Mouse (Mus musculus) MEL (cell line): Measurements from ENCODE around the gene Rbfox3. TPM values are rescaled to one million over a fixed set of nuclear protein-coding genes. Genes with fewer than 3 reads are reported as not detected.

Source experiments
- DNase-seq: peaks from one replicate; pipeline ENCODE4 v3.0.0; 2011; ENCODE audit warnings: low read depth, low spot score
- H3K27ac ChIP-seq: 2 replicates; pipeline ENCODE4 v1.5.1; 2012; ENCODE audit warnings: low read depth, mild to moderate bottlenecking, control low read depth, low read length, moderate library complexity; ENCODE audit not compliant: control insufficient read depth
- H3K27me3 ChIP-seq, 2 experiments: fragments of 150-350 bp in 1 of 2; sonication (generic) in 1 of 2; 2 replicates each; pipeline ENCODE4 v1.6.1; 2012; ENCODE audit warnings: low read length in 2 of 2, mild to moderate bottlenecking in 2 of 2, improper control_type of control experiment in 1 of 2, moderate library complexity in 1 of 2; ENCODE audit not compliant: insufficient read depth in 2 of 2, control insufficient read depth in 1 of 2
- H3K36me3 ChIP-seq, 2 experiments: 2 replicates each; pipeline ENCODE4 v1.6.1; 2012 to 2014; ENCODE audit warnings: low read length in 2 of 2, improper control_type of control experiment in 1 of 2, inconsistent platforms in 1 of 2, mild to moderate bottlenecking in 1 of 2; ENCODE audit not compliant: insufficient read depth in 2 of 2, control insufficient read depth in 1 of 2
- H3K4me1 ChIP-seq, 2 experiments: fragments of 150-350 bp in 1 of 2; sonication (generic) in 1 of 2; 2 replicates each; pipeline ENCODE4 v1.6.1; 2012; ENCODE audit warnings: low read length in 2 of 2, improper control_type of control experiment in 1 of 2, mild to moderate bottlenecking in 1 of 2; ENCODE audit not compliant: insufficient read depth in 2 of 2, control insufficient read depth in 1 of 2
- H3K4me3 ChIP-seq, 2 experiments: fragments of 150-350 bp in 1 of 2; sonication (generic) in 1 of 2; 2 replicates each; pipeline ENCODE4 v1.5.1; 2012; ENCODE audit warnings: low read depth in 2 of 2, low read length in 2 of 2, mild to moderate bottlenecking in 2 of 2, moderate library complexity in 2 of 2, control low read depth in 1 of 2, improper control_type of control experiment in 1 of 2; ENCODE audit not compliant: control insufficient read depth in 1 of 2, insufficient read depth in 1 of 2
- H3K79me2 ChIP-seq: 2 replicates; pipeline ENCODE4 v1.6.1; 2012; ENCODE audit warnings: mild to moderate bottlenecking, low read length, moderate library complexity; ENCODE audit not compliant: control insufficient read depth, poor library complexity, insufficient read depth
- H3K9ac ChIP-seq: 2 replicates; pipeline ENCODE4 v1.6.1; 2012; ENCODE audit warnings: low read depth, mild to moderate bottlenecking, control low read depth, low read length, moderate library complexity; ENCODE audit not compliant: control insufficient read depth, poor library complexity, severe bottlenecking
- H3K9me3 ChIP-seq: fragments of 150-350 bp; sonication (generic); replicated peaks from 2 replicates; pipeline ENCODE4 v1.6.1; 2012; ENCODE audit warnings: mild to moderate bottlenecking, low read length, improper control_type of control experiment, moderate library complexity; ENCODE audit not compliant: insufficient read depth
- BHLHE40 ChIP-seq: IDR thresholded peaks from 2 replicates; pipeline ENCODE4 v1.6.1; 2012; ENCODE audit warnings: low read depth, mild to moderate bottlenecking, inconsistent platforms, low read length, improper control_type of control experiment, borderline replicate concordance
- CTCF ChIP-seq, 3 experiments: IDR thresholded peaks in 2 of 3; conservative IDR thresholded peaks in 1 of 3; 2 replicates each; pipeline ENCODE4 v1.5.1; 2011 to 2012; ENCODE audit warnings: low read length in 3 of 3, low read depth in 2 of 3, mild to moderate bottlenecking in 2 of 3, improper control_type of control experiment in 1 of 3, inconsistent platforms in 1 of 3, mixed read lengths in 1 of 3, moderate library complexity in 1 of 3; ENCODE audit not compliant: control insufficient read depth in 1 of 3, insufficient read depth in 1 of 3, poor library complexity in 1 of 3, severe bottlenecking in 1 of 3
- E2F4 ChIP-seq: IDR thresholded peaks from 2 replicates; pipeline ENCODE4 v1.6.1; 2011; ENCODE audit warnings: low read depth, low read length, improper control_type of control experiment, borderline replicate concordance
- ELF1 ChIP-seq: IDR thresholded peaks from 2 replicates; pipeline ENCODE4 v1.6.1; 2014; ENCODE audit warnings: low read depth, mild to moderate bottlenecking, inconsistent platforms, low read length, improper control_type of control experiment, moderate library complexity
- GABPA ChIP-seq: IDR thresholded peaks from 2 replicates; pipeline ENCODE4 v1.6.1; 2012; ENCODE audit warnings: low read depth, mild to moderate bottlenecking, inconsistent platforms, low read length, improper control_type of control experiment, moderate library complexity
- HCFC1 ChIP-seq: IDR thresholded peaks from 2 replicates; pipeline ENCODE4 v1.6.1; 2012; ENCODE audit warnings: low read depth, mild to moderate bottlenecking, inconsistent platforms, low read length, improper control_type of control experiment, moderate library complexity
- KAT2A ChIP-seq: conservative IDR thresholded peaks from 2 replicates; pipeline ENCODE4 v1.6.1; 2012; ENCODE audit warnings: low read depth, low read length, improper control_type of control experiment, inconsistent platforms
- MAFK ChIP-seq: IDR thresholded peaks from 2 replicates; pipeline ENCODE4 v1.6.1; 2011; ENCODE audit warnings: low read depth, mild to moderate bottlenecking, low read length, improper control_type of control experiment, borderline replicate concordance
- MAX ChIP-seq: IDR thresholded peaks from 2 replicates; pipeline ENCODE4 v1.6.1; 2011; ENCODE audit warnings: low read length, improper control_type of control experiment
- MYC ChIP-seq: IDR thresholded peaks from 2 replicates; pipeline ENCODE4 v1.6.1; 2011; ENCODE audit warnings: low read depth, mild to moderate bottlenecking, low read length, improper control_type of control experiment, moderate library complexity
- NRF1 ChIP-seq: IDR thresholded peaks from 2 replicates; pipeline ENCODE4 v1.6.1; 2014; ENCODE audit warnings: low read depth, mild to moderate bottlenecking, inconsistent platforms, low read length, improper control_type of control experiment, moderate library complexity; ENCODE audit not compliant: poor library complexity, insufficient read depth, severe bottlenecking
- POLR2A ChIP-seq, 2 experiments: IDR thresholded peaks; 2 replicates each; pipeline ENCODE4 v1.6.1; 2011 to 2012; ENCODE audit warnings: low read length in 2 of 2, mild to moderate bottlenecking in 2 of 2, control low read depth in 1 of 2, improper control_type of control experiment in 1 of 2, low read depth in 1 of 2, moderate library complexity in 1 of 2; ENCODE audit not compliant: control insufficient read depth in 1 of 2, insufficient read depth in 1 of 2, poor library complexity in 1 of 2
- POLR2AphosphoS2 ChIP-seq: IDR thresholded peaks from 2 replicates; pipeline ENCODE4 v1.6.1; 2011; ENCODE audit warnings: low read length, improper control_type of control experiment
- RAD21 ChIP-seq: IDR thresholded peaks from 2 replicates; pipeline ENCODE4 v1.6.1; 2011; ENCODE audit warnings: mild to moderate bottlenecking, low read depth, low read length, improper control_type of control experiment
- SIN3A ChIP-seq: IDR thresholded peaks from 2 replicates; pipeline ENCODE4 v1.6.1; 2012; ENCODE audit warnings: low read length, improper control_type of control experiment, inconsistent platforms
- TBP ChIP-seq: IDR thresholded peaks from 2 replicates; pipeline ENCODE4 v1.8.0; 2011; ENCODE audit warnings: low read depth, low read length, improper control_type of control experiment
- UBTF ChIP-seq: IDR thresholded peaks from 2 replicates; pipeline ENCODE4 v1.6.1; 2012; ENCODE audit warnings: low read depth, mild to moderate bottlenecking, inconsistent platforms, low read length, improper control_type of control experiment, moderate library complexity, borderline replicate concordance; ENCODE audit not compliant: insufficient read depth
- USF2 ChIP-seq, 2 experiments: IDR thresholded peaks; 2 replicates each; pipeline ENCODE4 v1.6.1; 2011 to 2012; ENCODE audit warnings: improper control_type of control experiment in 2 of 2, low read length in 2 of 2, borderline replicate concordance in 1 of 2, inconsistent platforms in 1 of 2, low read depth in 1 of 2, mild to moderate bottlenecking in 1 of 2; ENCODE audit not compliant: insufficient read depth in 1 of 2
- ZC3H11A ChIP-seq: IDR thresholded peaks from 2 replicates; pipeline ENCODE4 v1.6.1; 2012; ENCODE audit warnings: low read depth, mild to moderate bottlenecking, inconsistent platforms, low read length, improper control_type of control experiment
- ZKSCAN1 ChIP-seq: IDR thresholded peaks from 2 replicates; pipeline ENCODE4 v1.6.1; 2012; ENCODE audit warnings: low read depth, mild to moderate bottlenecking, inconsistent platforms, low read length, improper control_type of control experiment, moderate library complexity
- ZMIZ1 ChIP-seq: IDR thresholded peaks from 2 replicates; pipeline ENCODE4 v1.6.1; 2012; ENCODE audit warnings: low read depth, mild to moderate bottlenecking, inconsistent platforms, low read length, improper control_type of control experiment, moderate library complexity
- ZNF384 ChIP-seq: IDR thresholded peaks from 2 replicates; pipeline ENCODE4 v1.6.1; 2012; ENCODE audit warnings: low read depth, mild to moderate bottlenecking, inconsistent platforms, low read length, improper control_type of control experiment
- polyA plus RNA-seq, 2 experiments: library from polyadenylated mRNA; stranded (reverse) in 1 of 2; unstranded in 1 of 2; fragments of >175 nt in 1 of 2; fragments of >200 nt in 1 of 2; gene quantifications; 2 replicates each; pipeline versions ENCODE4 v1.2.1 to v1.2.4; 2012; ENCODE audit warnings: low replicate concordance in 2 of 2, low read depth in 1 of 2; ENCODE audit not compliant: insufficient read length in 2 of 2, insufficient read depth in 1 of 2, missing spikeins in 1 of 2
- total RNA-seq: library from RNA; depleted of rRNA; stranded (reverse); fragments of 300-350 nt; gene quantifications from 2 replicates; pipeline ENCODE4 v1.2.3, GENCODE M21; 2012

Gene Rbfox3
- total and polyA plus RNA-seq, 3 experiments, result not detected

GRCm38 (mm10) chr11:118838167-118838566, 73.2 kb downstream of the Rbfox3 start:
- Histone ChIP-seq H3K9ac (no peak overlapping the region), H3K27me3 (no peaks in the 10 kb centered on the region), H3K4me1 (no peaks in the 10 kb centered on the region), H3K9me3 (no peaks in the 10 kb centered on the region), H3K79me2 (no peaks in the 10 kb centered on the region), H3K36me3 (no peaks in the 10 kb centered on the region), H3K27ac (no peak overlapping the region), H3K4me3 (no peak overlapping the region)
- no peak for TF ChIP-seq USF2 (IDR thresholded peaks at IDR 0.05; ENCODE audit: borderline replicate concordance in 1 of 2, insufficient read depth in 1 of 2, low read depth in 1 of 2, low read length in 2 of 2)
- TF ChIP-seq MYC, result no peak
- TF ChIP-seq HCFC1, result no peak
- TF ChIP-seq MAFK, result no peak
- no peak for TF ChIP-seq SIN3A
- TF ChIP-seq MAX, result no peak
- TF ChIP-seq RAD21, result no peak
- DNase-seq, result no peak

GRCm38 (mm10) chr11:118836889-118837288, 74.5 kb downstream of the Rbfox3 start:
- no peaks in the 10 kb centered on the region for H3K27me3 ChIP-seq

GRCm38 (mm10) chr11:118832793-118833481, 78.5 kb downstream of the Rbfox3 start:
- H3K27ac ChIP-seq, result no peak overlapping the region
- no peak for DNase-seq
- no peak for TF ChIP-seq POLR2A (IDR thresholded peaks at IDR 0.05; ENCODE audit: control insufficient read depth in 1 of 2, insufficient read depth in 1 of 2, low read depth in 1 of 2, low read length in 2 of 2, poor library complexity in 1 of 2)
- no peak for TF ChIP-seq POLR2AphosphoS2
- TF ChIP-seq ZNF384, result no peak
- no peak for TF ChIP-seq BHLHE40
- TF ChIP-seq ZKSCAN1, result no peak
- TF ChIP-seq MYC, result no peak
- TF ChIP-seq KAT2A, result no peak
- TF ChIP-seq SIN3A, result no peak
- no peak for TF ChIP-seq GABPA
- TF ChIP-seq MAFK, result no peak
- TF ChIP-seq NRF1, result no peak
- no peak for TF ChIP-seq USF2 (IDR thresholded peaks at IDR 0.05; ENCODE audit: borderline replicate concordance in 1 of 2, insufficient read depth in 1 of 2, low read depth in 1 of 2, low read length in 2 of 2)
- no peak for TF ChIP-seq ZMIZ1
- TF ChIP-seq ZC3H11A, result no peak
- TF ChIP-seq CTCF (IDR thresholded peaks at IDR 0.05 in 2 of 3, conservative IDR thresholded peaks at IDR 0.05 in 1 of 3; ENCODE audit: control insufficient read depth in 1 of 3, insufficient read depth in 1 of 3, low read depth in 2 of 3, low read length in 3 of 3, poor library complexity in 1 of 3, severe bottlenecking in 1 of 3), result no peak
- no peak for TF ChIP-seq TBP
- H3K4me1 ChIP-seq, result no peaks in the 10 kb centered on the region
- H3K27me3 ChIP-seq, result no peaks in the 10 kb centered on the region
- H3K79me2 ChIP-seq, result no peaks in the 10 kb centered on the region
- no peak overlapping the region for H3K4me3 ChIP-seq
- no peaks in the 10 kb centered on the region for H3K36me3 ChIP-seq
- H3K9me3 ChIP-seq, result no peaks in the 10 kb centered on the region
- no peak overlapping the region for H3K9ac ChIP-seq

More at GRCm38 (mm10) chr11:118836889-118837288, 74.5 kb downstream of the Rbfox3 start:
- no peak for TF ChIP-seq UBTF
- no peak for TF ChIP-seq ELF1
- TF ChIP-seq MYC, result no peak
- no peak for TF ChIP-seq USF2 (IDR thresholded peaks at IDR 0.05; ENCODE audit: borderline replicate concordance in 1 of 2, insufficient read depth in 1 of 2, low read depth in 1 of 2, low read length in 2 of 2)
- TF ChIP-seq ZKSCAN1, result no peak
- no peak for TF ChIP-seq POLR2AphosphoS2
- no peak for TF ChIP-seq E2F4
- TF ChIP-seq NRF1, result no peak
- TF ChIP-seq, all 39 proteins: peak for 0
- no peak for DNase-seq
- Histone ChIP-seq H3K27ac (no peak overlapping the region), H3K9ac (no peak overlapping the region), H3K36me3 (no peaks in the 10 kb centered on the region), H3K79me2 (no peaks in the 10 kb centered on the region), H3K4me3 (no peak overlapping the region), H3K4me1 (no peaks in the 10 kb centered on the region), H3K9me3 (no peaks in the 10 kb centered on the region)
